Mouse (Mus musculus): ENCODE measurements around the gene Mgll.

DNA sequence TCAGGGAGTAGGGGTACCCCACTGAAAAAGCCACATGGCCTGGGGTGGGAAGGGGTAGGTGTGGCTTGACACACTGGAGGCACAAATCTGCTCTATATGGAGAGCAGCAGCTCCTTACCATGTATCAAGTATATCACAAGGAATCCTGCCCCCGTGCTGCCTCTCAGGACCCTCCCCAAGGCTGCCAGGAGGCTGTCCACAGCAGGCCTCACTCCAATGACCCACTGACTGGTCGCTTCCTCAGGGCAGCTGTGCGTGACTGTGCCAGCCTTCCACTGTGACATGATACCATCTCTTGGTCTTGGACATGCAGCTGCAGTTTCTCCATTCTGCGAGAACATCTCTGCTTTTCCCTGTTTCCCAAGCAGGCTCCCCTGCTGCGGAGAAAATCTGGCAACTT lies 20.5 kb upstream of the Mgll start:
- TF ChIP-seq CTCF (IDR thresholded peaks at IDR 0.05; ENCODE audit: low read depth, low read length) = no peak
- no peak for TF ChIP-seq POLR2A (IDR thresholded peaks at IDR 0.05; ENCODE audit: borderline replicate concordance, low read depth, low read length)

Measured in bone marrow macrophage, adult 2 months (primary cell).